Mouse (Mus musculus) olfactory bulb, adult 2 months (tissue): Measurements from ENCODE around the gene Rpl39l.

Experiments
- CTCF ChIP-seq: fragments of 200-500 bp; IDR thresholded peaks from 2 replicates; pipeline ENCODE4 v1.5.1; 2012; ENCODE audit warnings: low read depth, mild to moderate bottlenecking, low read length, moderate library complexity; ENCODE audit not compliant: insufficient read depth
- POLR2A ChIP-seq: fragments of 200-500 bp; IDR thresholded peaks from 2 replicates; pipeline ENCODE4 v1.6.1; 2012; ENCODE audit warnings: mild to moderate bottlenecking, low read depth, low read length, moderate library complexity; ENCODE audit not compliant: insufficient read depth

- no peak for TF ChIP-seq CTCF
- TF ChIP-seq POLR2A: no peak
Measured at GRCm38 (mm10) chr16:10208777-10209176, 38.8 kb downstream of the Rpl39l start.
